Mouse (Mus musculus): Measurements from ENCODE around the gene Dpp3. TPM values are rescaled to one million over a fixed set of nuclear protein-coding genes. Genes with fewer than 3 reads are reported as not detected.
A peak's percentile ranks its signal among the peaks of the same experiment; 100 is the strongest.
"Not testable (repeated sequence)": the region's sequence is repeated elsewhere in the genome, so short reads cannot be mapped to it uniquely, and the experiment has no call there.

Dpp3 gene
- 193 and 199 TPM in 2 replicates for polyA plus RNA-seq (2016; fragmentation: Nextera tagmentation; extraction: Ambion mirVana)

DNA sequence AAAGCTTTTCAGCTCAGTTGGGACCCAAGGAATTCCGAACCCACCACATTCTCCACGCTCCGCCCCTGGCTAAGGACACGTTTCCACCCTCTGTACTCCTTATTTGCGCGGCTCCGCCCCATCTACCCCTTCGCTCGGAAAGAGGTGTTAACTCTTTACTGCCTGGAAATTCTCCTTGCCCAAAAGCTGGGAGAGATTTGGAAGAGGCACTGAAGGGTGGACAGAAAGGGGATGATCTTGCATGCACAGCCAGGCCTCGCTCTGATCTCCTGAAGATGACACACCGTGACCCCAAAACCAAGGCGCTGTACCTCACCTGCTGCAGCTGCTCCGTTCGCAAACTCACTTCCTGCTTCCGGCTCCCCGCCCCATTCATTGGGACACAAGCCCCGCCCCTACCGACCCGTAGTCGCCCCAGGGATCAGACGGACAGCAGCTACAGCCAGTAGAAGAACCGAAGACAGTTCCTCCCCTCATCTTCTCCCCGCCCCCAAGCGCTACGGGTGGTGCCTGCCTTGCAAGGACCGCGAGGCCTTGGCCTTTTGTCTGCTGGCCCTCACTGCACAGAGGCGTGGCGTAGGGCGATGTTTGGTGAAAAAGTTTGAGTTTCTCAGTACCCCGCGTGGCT is at the start of gene Dpp3:
Gene Dpp3, minus strand, starts transcription at position 384 of the 628 bp plus-strand sequence.
- H3K4me1 ChIP-seq: peaks cover 25% of the 10 kb centered on the region
- no peaks in the 10 kb centered on the region for H3K9me3 ChIP-seq
- H3K27ac ChIP-seq: peak within 1 kb of the TSS; percentile 90
- DNase-seq (ENCODE audit: extremely low spot score, low spot score): peak; percentile 100
- WGBS: under 1% methylated on average over 32 of the region's 32 CpGs
- H3K36me3 ChIP-seq (replicated peaks): peaks cover 37% of the 10 kb centered on the region
- H3K27me3 ChIP-seq (ENCODE audit: poor library complexity, severe bottlenecking): no peaks in the 10 kb centered on the region
- H3K4me3 ChIP-seq: peak within 1 kb of the TSS; percentile 72

DNA sequence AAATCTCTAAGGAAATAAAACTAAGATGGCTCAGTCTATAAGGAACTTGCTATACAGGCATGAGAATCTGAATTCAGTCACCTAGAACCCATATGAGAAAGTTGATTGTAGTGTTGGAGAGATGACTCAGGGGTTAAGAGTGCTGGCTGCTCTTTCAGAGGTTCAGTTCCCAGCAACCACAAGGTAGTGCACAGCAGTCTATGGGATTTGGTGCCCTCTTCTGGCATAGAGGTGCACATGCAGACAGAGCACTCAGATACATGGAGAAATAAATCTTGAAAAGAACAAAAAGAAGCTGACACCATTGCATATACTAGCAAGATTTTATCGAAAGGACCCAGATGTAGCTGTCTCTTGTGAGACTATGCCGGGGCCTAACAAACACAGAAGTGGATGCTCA is 40.1 kb upstream of the Dpp3 start:
- 89% methylated on average over 2 of the region's 2 CpGs for WGBS
- no peak for DNase-seq (ENCODE audit: extremely low spot score, low spot score)
- Histone ChIP-seq H3K27ac (no peak overlapping the region), H3K36me3 (replicated peaks) (peaks cover 41% of the 10 kb centered on the region), H3K9me3 (no peaks in the 10 kb centered on the region), H3K27me3 (ENCODE audit: poor library complexity, severe bottlenecking) (no peaks in the 10 kb centered on the region), H3K4me3 (no peak overlapping the region), H3K4me1 (peaks cover 2% of the 10 kb centered on the region)

DNA sequence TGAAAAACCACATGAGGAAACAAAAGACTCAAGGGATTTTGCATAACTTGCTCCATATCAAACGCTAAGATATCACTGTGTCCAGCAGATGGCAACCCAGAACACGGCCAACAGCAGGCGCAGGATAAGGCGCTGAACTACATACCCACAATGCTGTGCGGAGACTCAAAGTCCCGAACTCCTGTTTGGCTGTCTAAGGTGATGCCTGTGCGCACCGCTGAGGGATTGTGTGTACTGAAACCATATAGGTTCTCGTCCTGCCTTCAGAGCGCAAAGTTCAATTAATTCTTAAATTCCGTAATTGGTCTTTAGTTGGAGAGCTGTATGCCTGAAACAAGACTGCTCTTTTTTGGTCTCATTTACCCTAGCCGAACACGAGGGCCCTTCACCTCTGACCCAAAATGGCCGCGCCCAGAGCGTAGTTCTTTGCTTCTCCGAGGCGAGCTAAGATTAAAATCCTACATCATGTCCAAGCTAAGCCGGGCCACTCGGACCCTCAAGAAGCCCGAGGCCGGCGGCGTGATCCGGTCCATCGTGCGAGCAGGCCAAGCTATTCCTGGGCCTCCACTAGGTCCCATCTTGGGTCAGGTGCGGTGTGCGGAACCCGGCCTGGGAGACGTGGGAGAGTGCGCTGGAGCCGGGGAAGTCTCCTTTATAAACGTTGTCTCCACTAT is 34.0 kb upstream of the Dpp3 start, which contains the start of gene Mrpl11:
Gene Mrpl11, plus strand, starts transcription at position 220 of the 674 bp plus-strand sequence.
- Histone ChIP-seq H3K9me3 (no peaks in the 10 kb centered on the region), H3K27ac (peak within 1 kb of the TSS; percentile 94), H3K27me3 (ENCODE audit: poor library complexity, severe bottlenecking) (no peaks in the 10 kb centered on the region), H3K4me1 (peaks cover 13% of the 10 kb centered on the region), H3K36me3 (replicated peaks) (peaks cover 31% of the 10 kb centered on the region), H3K4me3 (peak within 1 kb of the TSS; percentile 89)
- WGBS: under 1% methylated on average over 34 of the region's 34 CpGs
- DNase-seq (ENCODE audit: extremely low spot score, low spot score): peak; percentile 87

- H3K9me3 ChIP-seq; H3K27ac ChIP-seq; DNase-seq (ENCODE audit: extremely low spot score, low spot score); H3K4me1 ChIP-seq; H3K36me3 ChIP-seq (replicated peaks); H3K27me3 ChIP-seq (ENCODE audit: poor library complexity, severe bottlenecking); H3K4me3 ChIP-seq: not testable (repeated sequence)
- WGBS: 89% methylated on average over 9 of the region's 9 CpGs
Measured at GRCm38 (mm10) chr19:4948641-4949040, 20.6 kb upstream of the Dpp3 start.

DNA sequence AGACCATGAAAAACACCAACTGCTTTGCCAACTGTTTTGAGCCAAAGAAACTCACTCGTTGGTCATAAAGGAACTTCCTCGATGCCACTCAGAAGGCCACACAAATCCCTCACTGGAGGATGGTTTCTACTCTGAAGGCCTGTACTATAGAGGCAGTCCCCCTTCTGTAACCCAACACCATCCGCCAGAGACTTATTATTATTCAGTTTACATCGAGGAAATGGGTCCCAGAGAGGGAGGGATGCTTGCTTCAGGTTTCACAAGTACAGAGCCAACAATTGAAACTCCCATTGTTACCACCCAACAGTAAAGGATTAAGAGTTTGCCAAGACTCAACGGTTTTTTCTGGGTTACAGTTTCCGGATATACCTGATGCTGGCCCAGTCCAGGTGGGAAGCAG is 17.5 kb upstream of the Dpp3 start:
- no peaks in the 10 kb centered on the region for H3K9me3 ChIP-seq
- H3K27me3 ChIP-seq (ENCODE audit: poor library complexity, severe bottlenecking): peaks cover 33% of the 10 kb centered on the region
- DNase-seq (ENCODE audit: extremely low spot score, low spot score): no peak
- no peaks in the 10 kb centered on the region for H3K36me3 ChIP-seq (replicated peaks)
- 46% methylated on average over 6 of the region's 6 CpGs for WGBS
- H3K4me1 ChIP-seq: peaks cover 27% of the 10 kb centered on the region
- H3K27ac ChIP-seq: no peak overlapping the region
- no peak overlapping the region for H3K4me3 ChIP-seq

- Histone ChIP-seq H3K36me3 (replicated peaks) (no peaks in the 10 kb centered on the region), H3K9me3 (no peaks in the 10 kb centered on the region), H3K4me3 (peak overlapping the region; percentile 83), H3K4me1 (peaks cover 27% of the 10 kb centered on the region), H3K27me3 (ENCODE audit: poor library complexity, severe bottlenecking) (peaks cover 35% of the 10 kb centered on the region), H3K27ac (peak overlapping the region; percentile 77)
- no peak for DNase-seq (ENCODE audit: extremely low spot score, low spot score)
- WGBS: 9% methylated on average over 13 of the region's 13 CpGs
Measured at GRCm38 (mm10) chr19:4943253-4943588, 15.1 kb upstream of the Dpp3 start.

- peak within 1 kb of the TSS; percentile 77 for H3K27ac ChIP-seq
Measured at GRCm38 (mm10) chr19:4942551-4943252, 14.6 kb upstream of the Dpp3 start, which contains the start of gene Peli3. Gene Peli3, minus strand, starts transcription at chr19:4943127.

DNA sequence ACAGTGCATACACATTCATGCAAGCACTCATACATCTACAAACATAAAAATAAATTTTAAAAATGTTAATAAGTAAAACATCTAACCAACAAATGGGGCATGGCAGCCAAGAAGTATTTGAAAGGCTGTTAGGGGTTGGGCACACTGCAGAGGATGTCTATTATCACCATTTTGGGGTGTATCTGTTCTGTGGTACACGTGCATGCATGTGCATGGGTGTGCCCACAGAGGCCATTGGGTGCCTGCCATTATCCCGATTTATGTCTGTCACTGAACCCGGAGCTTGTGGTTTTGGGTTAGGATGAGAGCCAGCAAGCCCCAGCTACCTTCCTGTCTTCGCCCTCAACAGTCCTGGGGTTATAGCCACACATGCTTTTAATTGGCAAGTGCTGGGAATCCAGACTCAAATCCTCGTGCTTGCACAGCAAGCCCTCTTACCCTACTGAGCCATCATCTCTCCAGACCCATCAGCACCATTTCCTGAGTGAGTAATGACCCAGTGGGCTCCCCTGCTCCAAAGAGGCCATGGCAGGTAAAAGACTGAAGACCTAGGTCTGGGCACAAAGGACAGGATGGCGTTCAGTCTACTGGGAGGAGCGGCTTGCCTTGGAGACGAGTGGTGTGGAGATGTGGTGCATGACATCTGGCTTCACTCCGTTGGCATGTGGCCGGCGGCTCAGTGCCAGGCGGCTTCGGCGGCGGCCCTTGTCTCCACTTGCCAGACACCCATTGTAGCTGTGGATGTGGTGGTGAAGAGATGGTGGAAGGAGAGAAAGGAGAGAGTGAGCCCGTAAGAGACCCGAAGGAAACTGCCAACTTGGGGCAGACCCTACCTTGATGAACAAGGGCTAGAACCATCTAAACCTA is 9.6 kb upstream of the Dpp3 start:
- Histone ChIP-seq H3K4me1 (peaks cover 8% of the 10 kb centered on the region), H3K9me3 (no peaks in the 10 kb centered on the region), H3K27ac (no peak overlapping the region), H3K36me3 (replicated peaks) (no peaks in the 10 kb centered on the region), H3K27me3 (ENCODE audit: poor library complexity, severe bottlenecking) (peaks cover 22% of the 10 kb centered on the region), H3K4me3 (no peak overlapping the region)
- no peak for DNase-seq (ENCODE audit: extremely low spot score, low spot score)
- 90% methylated on average over 17 of the region's 17 CpGs for WGBS

More at GRCm38 (mm10) chr19:4942551-4943252, 14.6 kb upstream of the Dpp3 start, which contains the start of gene Peli3:
- H3K36me3 ChIP-seq (replicated peaks): no peaks in the 10 kb centered on the region
- H3K4me1 ChIP-seq: peaks cover 26% of the 10 kb centered on the region
- under 1% methylated on average over 55 of the region's 55 CpGs for WGBS
- peaks cover 35% of the 10 kb centered on the region for H3K27me3 ChIP-seq (ENCODE audit: poor library complexity, severe bottlenecking)
- H3K4me3 ChIP-seq: peak within 1 kb of the TSS; percentile 83
- peak; percentile 83 for DNase-seq (ENCODE audit: extremely low spot score, low spot score)
- no peaks in the 10 kb centered on the region for H3K9me3 ChIP-seq

- H3K36me3 ChIP-seq (replicated peaks): no peaks in the 10 kb centered on the region
- 89% methylated on average over 2 of the region's 2 CpGs for WGBS
- no peak for DNase-seq (ENCODE audit: extremely low spot score, low spot score)
- H3K27me3 ChIP-seq (ENCODE audit: poor library complexity, severe bottlenecking): peaks cover 14% of the 10 kb centered on the region
- H3K4me3 ChIP-seq: no peak overlapping the region
- peaks cover under 1% of the 10 kb centered on the region; the same call in 1 of the 2 replicates for H3K4me1 ChIP-seq
- H3K9me3 ChIP-seq: no peaks in the 10 kb centered on the region
- no peak overlapping the region for H3K27ac ChIP-seq
Measured at GRCm38 (mm10) chr19:4936896-4937295, 8.8 kb upstream of the Dpp3 start.

- Histone ChIP-seq H3K27ac (peak overlapping the region; percentile 90), H3K4me1 (peaks cover 25% of the 10 kb centered on the region), H3K27me3 (ENCODE audit: poor library complexity, severe bottlenecking) (no peaks in the 10 kb centered on the region), H3K4me3 (peak overlapping the region; percentile 72), H3K36me3 (replicated peaks) (peaks cover 30% of the 10 kb centered on the region), H3K9me3 (no peaks in the 10 kb centered on the region)
- DNase-seq (ENCODE audit: extremely low spot score, low spot score): no peak
- 64% methylated on average over 5 of the region's 5 CpGs for WGBS
Measured at GRCm38 (mm10) chr19:4928781-4929180, 694 bp upstream of the Dpp3 start.

GRCm38 (mm10) chr19:4925121-4925860 is 2.8 kb downstream of the Dpp3 start:
- WGBS: 97% methylated on average over 11 of the region's 11 CpGs
- no peaks in the 10 kb centered on the region for H3K27me3 ChIP-seq (ENCODE audit: poor library complexity, severe bottlenecking)
- DNase-seq (ENCODE audit: extremely low spot score, low spot score): no peak

DNA sequence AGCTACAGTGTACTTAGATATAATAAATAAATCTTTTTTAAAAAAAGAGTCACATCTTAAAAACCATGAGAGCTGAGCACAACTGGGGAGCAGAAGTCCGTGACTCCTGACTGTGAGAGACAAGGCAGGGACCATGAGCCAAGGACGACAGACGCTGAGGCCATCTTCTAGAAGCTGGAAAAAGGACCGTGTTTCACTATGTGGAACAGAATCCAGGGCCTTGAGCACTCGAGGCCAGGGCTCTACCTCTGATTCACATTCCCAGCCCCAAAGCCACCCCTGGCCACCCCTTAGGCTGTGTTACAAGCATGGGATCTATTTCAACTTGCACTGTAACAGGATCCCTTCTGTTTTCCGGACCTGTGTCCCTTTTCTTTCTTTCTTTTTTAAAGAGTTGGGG is 8.4 kb downstream of the Dpp3 start:
- Histone ChIP-seq H3K4me1 (no peaks in the 10 kb centered on the region), H3K36me3 (replicated peaks) (peaks cover 100% of the 10 kb centered on the region), H3K4me3 (no peak overlapping the region), H3K9me3 (no peaks in the 10 kb centered on the region), H3K27ac (no peak overlapping the region), H3K27me3 (ENCODE audit: poor library complexity, severe bottlenecking) (no peaks in the 10 kb centered on the region)
- 84% methylated on average over 6 of the region's 6 CpGs for WGBS
- no peak for DNase-seq (ENCODE audit: extremely low spot score, low spot score)

More at GRCm38 (mm10) chr19:4925121-4925860, 2.8 kb downstream of the Dpp3 start:
- peaks cover 64% of the 10 kb centered on the region for H3K36me3 ChIP-seq (replicated peaks)
- no peak overlapping the region for H3K27ac ChIP-seq
- H3K9me3 ChIP-seq: no peaks in the 10 kb centered on the region
- peaks cover 25% of the 10 kb centered on the region for H3K4me1 ChIP-seq
- no peak overlapping the region for H3K4me3 ChIP-seq
